Mouse (Mus musculus): Measurements from ENCODE around the gene Cyb5d1. TPM values are rescaled to one million over a fixed set of nuclear protein-coding genes. Genes with fewer than 3 reads are reported as not detected.

The Cyb5d1 gene
- polyA plus RNA-seq, 1 experiment from 2014 or later: 27.1 TPM

DNA sequence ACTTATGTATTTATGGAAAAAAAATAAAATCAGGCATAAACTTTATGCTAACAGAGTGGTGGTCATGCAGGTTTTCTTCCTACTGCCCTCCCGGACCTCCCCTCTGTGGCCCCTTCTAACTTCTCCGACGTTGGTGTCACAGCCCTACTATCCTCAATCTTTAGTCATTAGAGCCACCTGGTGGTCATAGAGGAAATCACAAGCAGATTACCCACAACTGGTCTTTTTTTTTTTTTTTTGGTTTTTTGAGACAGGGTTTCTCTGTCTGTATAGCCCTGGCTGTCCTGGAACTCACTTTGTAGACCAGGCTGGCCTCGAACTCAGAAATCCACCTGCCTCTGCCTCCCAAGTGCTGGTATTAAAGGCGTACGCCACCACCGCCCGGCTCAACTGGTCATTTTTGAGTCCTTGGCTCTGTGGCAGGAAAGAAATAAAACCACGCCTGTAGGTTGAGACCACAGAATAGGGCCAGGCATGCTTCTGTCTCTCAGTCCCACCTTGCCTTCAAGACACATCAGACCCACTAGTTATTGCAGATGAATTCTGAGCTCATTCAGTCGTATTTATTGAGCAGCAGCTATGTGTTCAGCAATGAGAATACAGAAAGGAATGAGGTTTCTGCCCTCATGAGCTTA is 4.9 kb downstream of the Cyb5d1 start:
- H3K9me3 ChIP-seq (replicated peaks): no peaks in the 10 kb centered on the region
- ATAC-seq (ENCODE audit: insufficient number of reproducible peaks, low FRiP score): no peak

DNA sequence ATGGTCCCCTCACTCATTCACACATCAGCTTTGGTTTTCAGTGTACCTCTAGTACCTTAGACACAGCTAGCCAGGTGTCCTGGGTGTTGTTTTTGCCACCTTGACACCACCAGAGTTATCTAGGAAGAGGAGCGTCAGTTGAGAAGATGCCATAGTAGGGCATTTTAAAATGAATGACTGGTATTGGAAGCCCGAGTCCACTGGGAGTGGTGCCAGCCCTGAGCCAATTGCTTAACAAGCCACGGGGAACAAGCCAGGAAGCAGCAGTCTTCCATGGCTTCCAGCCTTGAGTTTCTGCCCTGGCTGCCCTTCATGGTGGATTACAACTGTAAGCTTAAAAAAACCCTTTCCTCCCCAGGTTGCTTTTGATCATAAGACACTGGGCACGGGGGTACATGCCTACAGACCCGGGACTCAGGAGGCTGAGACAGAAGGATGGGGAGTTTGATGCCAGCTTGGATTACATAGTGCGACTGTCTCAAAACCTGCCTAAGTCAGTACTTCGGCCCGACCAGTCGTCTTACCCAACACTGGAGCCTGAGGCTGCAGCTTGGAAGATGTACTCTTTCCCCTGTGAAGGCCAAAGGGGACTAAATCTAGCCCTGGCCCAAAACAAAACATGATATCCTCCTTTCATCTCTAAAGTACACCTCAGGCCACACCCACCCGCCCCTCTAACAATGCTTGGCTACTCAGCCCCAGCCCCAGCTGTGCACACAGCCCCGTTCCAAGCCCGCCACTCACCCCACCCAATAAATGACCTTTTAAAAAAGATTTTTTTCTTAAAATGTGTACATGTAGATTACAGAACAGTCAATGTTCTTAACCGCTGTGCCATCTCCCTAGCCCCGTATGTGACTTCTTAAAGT is 5.7 kb downstream of the Cyb5d1 start:
- Histone ChIP-seq H3K4me3 (no peak overlapping the region), H3K4me1 (replicated peaks) (peaks cover 8% of the 10 kb centered on the region; the same call in 1 of the 2 replicates), H3K9me3 (replicated peaks) (no peaks in the 10 kb centered on the region), H3K36me3 (no peaks in the 10 kb centered on the region), H3K9ac (no peak overlapping the region), H3K4me2 (no peak overlapping the region), H3K27me3 (replicated peaks) (no peaks in the 10 kb centered on the region), H3K27ac (ENCODE audit: poor library complexity, severe bottlenecking) (no peak overlapping the region)
- WGBS: 69% methylated on average over 14 of the region's 14 CpGs
- ATAC-seq (ENCODE audit: insufficient number of reproducible peaks, low FRiP score): no peak

More for the DNA sequence above, 4.9 kb downstream of the Cyb5d1 start:
- H3K9ac ChIP-seq: no peak overlapping the region
- no peak overlapping the region for H3K4me2 ChIP-seq
- no peak overlapping the region for H3K4me3 ChIP-seq
- H3K36me3 ChIP-seq: no peaks in the 10 kb centered on the region
- no peak overlapping the region for H3K27ac ChIP-seq (ENCODE audit: poor library complexity, severe bottlenecking)
- H3K4me1 ChIP-seq (replicated peaks): peaks cover 8% of the 10 kb centered on the region; the same call in 1 of the 2 replicates
- 46% methylated on average over 10 of the region's 10 CpGs for WGBS
- H3K27me3 ChIP-seq (replicated peaks): no peaks in the 10 kb centered on the region

DNA sequence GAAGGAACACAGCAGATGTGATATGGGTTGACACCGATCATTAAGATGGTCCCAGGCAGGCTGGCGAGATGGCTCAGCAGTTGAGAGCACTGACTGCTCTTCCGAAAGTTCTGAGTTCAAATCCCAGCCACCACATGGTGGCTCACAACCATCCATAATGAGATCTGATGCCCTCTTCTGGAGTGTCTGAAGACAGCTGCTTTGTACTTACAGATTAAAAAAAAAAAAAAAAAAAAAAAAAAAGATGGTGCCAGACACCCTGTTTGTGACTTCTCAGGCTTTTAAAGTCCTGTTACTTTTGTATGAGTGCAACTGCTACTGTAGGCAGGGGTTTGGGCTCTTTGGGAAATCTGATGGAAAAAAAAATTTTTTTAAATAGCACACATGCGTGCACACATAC is 6.8 kb downstream of the Cyb5d1 start:
- H3K9me3 ChIP-seq (replicated peaks): no peaks in the 10 kb centered on the region
- H3K36me3 ChIP-seq: no peaks in the 10 kb centered on the region
- ATAC-seq (ENCODE audit: insufficient number of reproducible peaks, low FRiP score): no peak
- no peaks in the 10 kb centered on the region for H3K27me3 ChIP-seq (replicated peaks)
- H3K9ac ChIP-seq: no peak overlapping the region
- 0 out of 2 replicates have a peak, but pooled peaks cover 3% of the 10 kb centered on the region for H3K4me1 ChIP-seq (replicated peaks)
- no peak overlapping the region for H3K27ac ChIP-seq (ENCODE audit: poor library complexity, severe bottlenecking)
- no peak overlapping the region for H3K4me2 ChIP-seq
- WGBS: 97% methylated on average over 4 of the region's 4 CpGs
- H3K4me3 ChIP-seq: no peak overlapping the region

DNA sequence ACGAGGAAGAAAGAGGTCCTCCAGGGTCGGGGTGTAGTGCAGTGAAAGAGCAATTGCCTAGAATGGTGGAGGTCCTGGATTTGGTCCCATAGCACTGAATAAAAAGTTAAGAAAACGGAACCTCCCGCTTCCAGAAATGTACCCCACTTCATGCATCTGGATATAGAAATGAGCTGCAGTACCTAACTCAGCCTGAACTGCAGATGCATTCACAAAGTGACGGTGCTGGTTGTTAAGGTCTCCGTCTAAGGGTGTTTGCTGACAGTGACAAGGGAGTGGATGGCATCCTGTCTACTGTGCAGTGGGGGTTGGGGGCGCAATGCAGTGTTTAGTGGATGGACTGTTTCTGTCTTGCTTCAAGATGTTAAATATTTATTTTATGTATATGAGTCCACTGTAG is 8.7 kb downstream of the Cyb5d1 start:
- Histone ChIP-seq H3K9ac (no peak overlapping the region), H3K27ac (ENCODE audit: poor library complexity, severe bottlenecking) (no peak overlapping the region), H3K4me3 (no peak overlapping the region), H3K27me3 (replicated peaks) (no peaks in the 10 kb centered on the region), H3K9me3 (replicated peaks) (no peaks in the 10 kb centered on the region), H3K4me2 (no peak overlapping the region), H3K36me3 (no peaks in the 10 kb centered on the region), H3K4me1 (replicated peaks) (peaks cover 12% of the 10 kb centered on the region)
- 72% methylated on average over 7 of the region's 7 CpGs for WGBS
- ATAC-seq (ENCODE audit: insufficient number of reproducible peaks, low FRiP score): no peak

DNA sequence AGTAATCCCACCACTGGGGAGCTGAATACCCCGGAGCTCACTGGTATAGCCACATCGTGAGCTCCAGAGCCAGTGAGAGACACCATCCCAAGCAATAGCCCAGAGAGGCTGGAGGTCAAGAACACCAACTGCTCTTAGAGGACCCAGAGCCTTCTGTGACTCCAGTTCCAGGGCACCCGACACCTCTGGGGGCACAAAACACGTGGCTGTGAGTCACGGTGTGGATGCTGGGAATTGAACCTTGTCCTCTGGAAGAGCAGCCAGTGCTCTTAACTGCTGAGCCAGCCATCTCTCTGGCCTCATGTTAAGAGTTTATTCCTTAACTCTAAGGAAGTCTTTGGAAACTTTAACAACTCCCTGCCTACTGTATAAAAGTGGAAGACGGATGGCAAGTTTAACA is 10.5 kb downstream of the Cyb5d1 start:
- H3K4me3 ChIP-seq: no peak overlapping the region
- H3K9me3 ChIP-seq (replicated peaks): no peaks in the 10 kb centered on the region
- no peak overlapping the region for H3K4me2 ChIP-seq
- H3K27ac ChIP-seq (ENCODE audit: poor library complexity, severe bottlenecking): no peak overlapping the region
- H3K36me3 ChIP-seq: no peaks in the 10 kb centered on the region
- ATAC-seq (ENCODE audit: insufficient number of reproducible peaks, low FRiP score): no peak
- H3K4me1 ChIP-seq (replicated peaks): peaks cover 14% of the 10 kb centered on the region
- WGBS: 72% methylated on average over 6 of the region's 6 CpGs
- H3K9ac ChIP-seq: no peak overlapping the region
- H3K27me3 ChIP-seq (replicated peaks): no peaks in the 10 kb centered on the region

DNA sequence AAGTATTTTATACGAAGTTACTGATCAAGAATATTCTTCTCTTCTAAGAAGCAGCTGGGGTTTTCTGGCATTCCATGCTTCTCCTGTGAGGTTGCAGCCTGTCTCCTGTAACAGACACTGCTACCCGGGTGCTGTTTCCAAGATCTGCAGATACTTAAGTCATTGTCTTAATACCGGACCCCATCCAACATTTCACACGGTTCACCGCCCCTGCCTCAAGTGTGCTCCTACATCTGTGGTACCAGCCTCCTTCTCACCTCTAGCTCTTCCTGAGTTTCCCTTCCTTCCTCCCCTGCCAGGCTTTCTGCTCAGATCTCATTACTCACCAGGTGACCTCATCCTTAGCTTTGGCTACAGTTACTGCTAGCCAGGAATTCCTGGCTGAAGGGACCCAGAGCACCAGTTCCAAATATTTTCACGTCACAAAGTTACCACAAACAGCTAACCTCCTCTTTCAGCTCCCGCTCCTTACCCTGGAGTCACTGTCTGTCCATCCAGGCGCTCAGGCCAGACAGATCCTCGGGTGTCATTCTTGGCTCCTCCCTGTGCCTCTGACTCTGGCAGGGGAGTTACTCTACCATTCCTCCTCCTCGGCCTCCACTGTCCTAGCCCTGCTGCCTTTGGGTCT is 12.8 kb downstream of the Cyb5d1 start:
- 0 out of 2 replicates have a peak overlapping the region, but pooled peaks have one; percentile 9 for H3K9ac ChIP-seq
- no peak overlapping the region for H3K4me2 ChIP-seq
- H3K4me1 ChIP-seq (replicated peaks): peaks cover 18% of the 10 kb centered on the region
- H3K36me3 ChIP-seq: 0 out of 2 replicates have a peak, but pooled peaks cover 3% of the 10 kb centered on the region
- no peak for ATAC-seq (ENCODE audit: insufficient number of reproducible peaks, low FRiP score)
- H3K4me3 ChIP-seq: no peak overlapping the region
- H3K27ac ChIP-seq (ENCODE audit: poor library complexity, severe bottlenecking): no peak overlapping the region
- no peaks in the 10 kb centered on the region for H3K9me3 ChIP-seq (replicated peaks)
- WGBS: 47% methylated on average over 10 of the region's 10 CpGs
- H3K27me3 ChIP-seq (replicated peaks): no peaks in the 10 kb centered on the region

DNA sequence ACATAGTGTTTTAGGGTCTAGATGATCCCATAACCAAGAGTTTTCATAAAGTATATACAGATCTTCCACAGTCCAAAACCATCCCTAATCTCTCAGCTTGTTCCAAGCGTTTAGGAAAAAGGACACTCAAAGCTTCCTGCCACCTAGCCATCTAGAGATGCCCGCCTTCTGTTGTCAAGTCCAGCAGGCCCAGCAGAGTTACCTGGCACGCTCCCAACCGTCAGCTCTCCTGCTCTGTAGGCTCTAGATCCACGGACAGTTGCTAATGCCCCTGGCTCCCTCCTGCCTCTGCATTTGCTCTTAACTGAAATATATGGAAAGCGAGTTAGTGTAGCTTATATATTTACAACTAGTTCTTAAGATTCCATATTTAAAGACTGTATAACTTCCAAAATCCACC is 14.1 kb downstream of the Cyb5d1 start:
- Histone ChIP-seq H3K27me3 (replicated peaks) (no peaks in the 10 kb centered on the region), H3K4me3 (no peak overlapping the region), H3K4me1 (replicated peaks) (peaks cover 18% of the 10 kb centered on the region), H3K4me2 (no peak overlapping the region), H3K27ac (ENCODE audit: poor library complexity, severe bottlenecking) (no peak overlapping the region), H3K9ac (no peak overlapping the region), H3K9me3 (replicated peaks) (no peaks in the 10 kb centered on the region), H3K36me3 (0 out of 2 replicates have a peak, but pooled peaks cover 3% of the 10 kb centered on the region)
- WGBS: 75% methylated on average over 6 of the region's 6 CpGs
- ATAC-seq (ENCODE audit: insufficient number of reproducible peaks, low FRiP score): no peak

DNA sequence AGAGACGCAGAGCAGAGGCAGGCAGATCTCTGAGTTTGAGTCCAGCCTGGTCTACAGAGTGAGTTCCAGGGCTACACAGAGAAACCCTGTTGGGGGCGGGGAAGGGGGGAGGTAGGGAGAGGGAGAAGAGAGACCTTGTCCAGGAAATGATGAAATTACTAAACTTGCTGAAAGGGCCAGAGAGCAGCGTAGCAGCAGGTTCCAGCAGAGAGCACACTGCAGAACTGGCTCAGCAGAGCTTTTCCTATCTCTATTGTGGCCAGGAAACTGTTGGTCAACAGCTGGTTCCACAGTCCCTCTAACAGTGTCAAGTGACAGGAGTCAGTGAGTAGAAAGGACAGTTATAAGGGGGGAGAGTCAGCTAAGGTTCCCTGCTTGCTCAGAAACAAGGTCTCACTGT is 15.8 kb downstream of the Cyb5d1 start:
- WGBS: 61% methylated on average over 3 of the region's 3 CpGs
- Histone ChIP-seq H3K27ac (ENCODE audit: poor library complexity, severe bottlenecking) (no peak overlapping the region; the same call in 1 of the 2 replicates), H3K4me1 (replicated peaks) (peaks cover 18% of the 10 kb centered on the region)

DNA sequence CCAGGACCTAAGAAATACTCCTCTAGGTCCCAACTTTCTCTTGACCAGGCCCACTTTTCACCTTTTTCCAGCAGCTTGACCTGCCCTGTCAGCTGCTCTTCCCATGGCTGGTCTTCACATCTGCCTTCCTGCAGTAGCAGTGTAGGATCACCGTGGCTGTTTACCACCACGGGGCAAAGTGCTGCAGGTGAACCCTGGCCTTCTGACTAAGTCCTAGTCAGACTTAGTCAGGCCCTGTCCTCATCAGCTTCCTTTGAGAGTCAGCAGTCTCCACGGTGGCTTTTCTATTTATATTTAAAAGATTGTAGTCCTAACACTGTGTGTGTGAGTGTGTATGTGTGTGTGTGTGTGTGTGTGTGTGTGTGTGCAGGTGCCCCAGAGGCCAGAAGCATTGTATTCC is 17.7 kb downstream of the Cyb5d1 start:
- Histone ChIP-seq H3K4me2 (no peak overlapping the region), H3K27ac (ENCODE audit: poor library complexity, severe bottlenecking) (no peak overlapping the region), H3K36me3 (peaks cover 11% of the 10 kb centered on the region), H3K27me3 (replicated peaks) (no peaks in the 10 kb centered on the region), H3K4me3 (no peak overlapping the region), H3K9me3 (replicated peaks) (no peaks in the 10 kb centered on the region), H3K4me1 (replicated peaks) (peaks cover 22% of the 10 kb centered on the region), H3K9ac (no peak overlapping the region)
- ATAC-seq (ENCODE audit: insufficient number of reproducible peaks, low FRiP score): no peak
- 59% methylated on average over 3 of the region's 3 CpGs for WGBS

More for the DNA sequence above, 15.8 kb downstream of the Cyb5d1 start:
- Histone ChIP-seq H3K9me3 (replicated peaks) (no peaks in the 10 kb centered on the region), H3K27me3 (replicated peaks) (no peaks in the 10 kb centered on the region), H3K4me2 (no peak overlapping the region), H3K4me3 (no peak overlapping the region), H3K36me3 (peaks cover 6% of the 10 kb centered on the region; the same call in 1 of the 2 replicates), H3K9ac (no peak overlapping the region)
- no peak for ATAC-seq (ENCODE audit: insufficient number of reproducible peaks, low FRiP score)

DNA sequence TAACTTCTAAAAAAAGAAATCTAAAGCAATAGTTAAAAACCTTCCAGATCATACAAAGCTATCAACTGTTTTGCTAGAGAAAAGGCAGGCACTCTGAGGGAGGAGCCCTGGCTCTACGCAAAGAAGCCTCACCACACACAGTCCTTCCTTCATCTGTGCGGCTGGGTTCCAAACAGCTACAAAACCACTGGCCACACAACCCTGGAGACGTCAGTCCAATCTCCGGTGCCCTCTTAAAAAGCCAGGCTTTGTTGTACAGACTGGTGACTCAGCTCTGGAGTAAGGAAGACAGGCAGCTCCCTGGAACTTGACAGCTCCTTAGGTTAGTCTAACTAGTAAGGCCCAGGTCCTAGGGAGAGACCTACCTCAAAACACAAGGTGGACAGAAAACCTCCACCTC is 19.8 kb downstream of the Cyb5d1 start:
- WGBS: 88% methylated on average over 4 of the region's 4 CpGs
- no peaks in the 10 kb centered on the region for H3K9me3 ChIP-seq (replicated peaks)
- no peak overlapping the region for H3K4me3 ChIP-seq
- no peak overlapping the region for H3K27ac ChIP-seq (ENCODE audit: poor library complexity, severe bottlenecking)
- no peak for ATAC-seq (ENCODE audit: insufficient number of reproducible peaks, low FRiP score)
- H3K4me1 ChIP-seq (replicated peaks): peaks cover 37% of the 10 kb centered on the region
- H3K9ac ChIP-seq: no peak overlapping the region
- no peak overlapping the region for H3K4me2 ChIP-seq
- H3K36me3 ChIP-seq: peaks cover 11% of the 10 kb centered on the region
- no peaks in the 10 kb centered on the region for H3K27me3 ChIP-seq (replicated peaks)

Measured in heart, embryonic 12.5 days (tissue).